Mouse (Mus musculus) layer of hippocampus, adult 18-20 months (tissue): ENCODE data around the gene Gucd1. TPM values are rescaled to one million over a fixed set of nuclear protein-coding genes. Genes with fewer than 3 reads are reported as not detected.
"Not testable (repeated sequence)": the region's sequence is repeated elsewhere in the genome, so short reads cannot be mapped to it uniquely, and the experiment has no call there.

ENCODE experiments used
- DNase-seq, 2 experiments: peaks; one replicate each; pipeline ENCODE4 v3.0.0; 2022; ENCODE audit warnings: low spot score in 2 of 2
- total RNA-seq, 2 experiments: library from RNA; stranded (reverse); gene quantifications; 2 replicates each; pipeline ENCODE4 v1.2.3; 2021

Gene Gucd1
- total RNA-seq, 2 experiments from 2014 or later: 12.8 TPM

DNA sequence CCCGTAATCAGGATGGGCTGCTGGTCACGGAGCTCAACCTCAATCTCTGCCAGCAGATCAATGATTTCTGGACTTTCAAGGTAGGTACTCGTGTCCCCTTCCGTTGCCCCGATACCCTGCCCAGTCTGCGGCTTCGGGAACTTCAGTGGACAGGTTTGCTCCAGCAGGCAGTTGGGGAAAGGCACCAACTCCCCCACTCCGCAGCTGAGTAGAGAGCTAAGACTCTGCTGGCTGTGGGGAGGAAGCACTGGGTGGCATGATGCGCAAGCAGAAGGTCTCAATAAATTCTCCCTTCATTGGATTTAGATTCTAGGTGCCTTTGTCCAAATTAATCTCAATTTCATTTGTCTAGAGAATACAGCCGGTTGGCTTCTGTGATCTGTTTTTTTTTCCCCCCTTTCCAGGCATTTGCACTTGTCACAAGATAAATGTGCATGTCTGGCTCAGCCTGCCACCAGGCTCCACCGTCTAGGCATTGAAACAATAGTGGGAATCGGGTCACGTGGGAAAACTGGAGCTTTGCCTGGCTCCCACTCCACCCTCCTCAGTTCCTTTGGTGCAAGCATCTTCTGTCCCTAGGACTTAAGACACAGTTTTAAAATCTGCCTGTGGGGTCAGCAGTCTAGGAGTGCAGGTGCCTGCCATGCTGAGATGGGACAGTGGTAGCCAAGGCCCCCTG lies 79.5 kb downstream of the Gucd1 start:
- DNase-seq: peak in 1 of 2 experiments; percentile 61

DNA sequence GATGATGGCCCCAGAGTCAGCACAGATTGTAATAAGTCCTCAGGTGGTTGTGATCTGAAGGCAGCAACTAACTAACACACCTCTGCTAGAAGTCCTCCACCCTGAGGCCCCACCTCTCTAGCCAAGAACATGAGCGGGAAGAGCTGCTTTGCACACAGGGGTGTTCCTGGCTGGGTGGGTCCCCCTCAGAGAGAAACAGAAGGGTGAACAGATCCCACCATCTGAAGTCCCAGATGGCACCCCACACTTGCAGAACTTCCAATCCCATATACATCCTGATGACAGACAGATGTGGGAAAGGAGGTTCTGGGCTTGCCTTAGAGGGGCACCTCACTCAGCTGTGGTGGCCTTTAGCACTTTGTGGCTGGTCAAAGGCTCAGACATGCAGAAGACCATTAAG lies 80.5 kb downstream of the Gucd1 start:
- DNase-seq: peak; percentile 32 to 34

DNA sequence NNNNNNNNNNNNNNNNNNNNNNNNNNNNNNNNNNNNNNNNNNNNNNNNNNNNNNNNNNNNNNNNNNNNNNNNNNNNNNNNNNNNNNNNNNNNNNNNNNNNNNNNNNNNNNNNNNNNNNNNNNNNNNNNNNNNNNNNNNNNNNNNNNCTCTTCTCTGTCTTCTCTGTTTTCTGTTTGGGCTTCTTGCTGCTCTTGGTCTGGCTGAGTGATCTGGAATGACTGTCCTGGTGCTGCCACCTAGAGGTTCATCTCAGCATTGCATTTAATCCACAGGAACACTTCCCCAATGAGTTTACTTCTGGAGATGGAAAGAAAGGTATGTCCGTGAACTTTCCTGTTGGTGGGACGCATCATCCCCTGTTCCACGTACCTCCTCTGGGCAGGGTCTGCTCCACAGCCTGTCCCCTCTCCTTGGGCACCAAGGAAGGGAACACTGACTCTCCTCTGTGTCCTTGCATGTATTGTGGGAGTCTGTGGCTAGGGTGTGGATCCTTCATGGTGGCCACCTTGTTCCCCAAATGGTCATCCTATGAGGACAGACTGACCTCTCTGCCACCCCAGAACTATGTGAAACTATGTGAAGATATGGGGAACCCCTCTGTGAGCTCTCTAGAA lies 81.1 kb downstream of the Gucd1 start:
- peak; percentile 75 to 95 for DNase-seq

DNA sequence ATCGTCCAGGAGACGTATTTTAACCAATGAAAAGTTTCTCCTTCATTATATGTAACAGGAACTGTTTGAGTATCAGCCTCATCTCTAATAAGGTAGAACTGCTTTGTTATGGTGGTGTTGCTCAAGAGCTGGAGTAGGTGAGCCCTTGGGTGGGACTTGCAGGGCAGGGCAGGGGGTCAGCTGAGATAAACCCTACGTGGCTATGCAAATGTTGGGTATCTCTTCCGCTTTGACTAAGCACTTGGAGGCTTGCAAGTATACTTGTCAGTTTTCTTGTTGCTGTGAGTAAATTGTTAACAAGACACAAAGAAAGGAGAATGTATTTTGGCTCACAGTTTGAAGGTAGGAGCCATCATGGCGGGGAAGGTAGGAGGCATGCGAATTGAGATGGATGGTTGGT lies 87.1 kb downstream of the Gucd1 start:
- no peak for DNase-seq

DNA sequence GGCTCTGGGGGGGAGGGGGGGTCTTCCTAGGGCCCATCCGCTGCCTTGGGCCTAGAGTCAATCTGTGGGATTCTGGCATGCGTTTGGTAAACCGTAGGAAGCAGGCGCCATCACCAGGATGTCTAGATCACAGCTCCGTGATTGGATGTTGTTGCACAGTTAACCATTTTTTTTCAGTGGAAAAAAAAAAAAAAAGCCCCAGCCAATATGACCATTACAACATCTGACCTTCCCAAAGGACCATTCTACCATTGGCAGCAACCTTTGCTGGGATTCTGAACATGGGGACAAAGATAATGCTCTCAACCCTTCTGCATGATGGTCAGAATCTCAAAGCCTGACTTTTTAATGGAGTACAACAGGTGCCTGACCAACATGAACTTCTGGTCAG lies 87.6 kb downstream of the Gucd1 start:
- DNase-seq: no peak

DNA sequence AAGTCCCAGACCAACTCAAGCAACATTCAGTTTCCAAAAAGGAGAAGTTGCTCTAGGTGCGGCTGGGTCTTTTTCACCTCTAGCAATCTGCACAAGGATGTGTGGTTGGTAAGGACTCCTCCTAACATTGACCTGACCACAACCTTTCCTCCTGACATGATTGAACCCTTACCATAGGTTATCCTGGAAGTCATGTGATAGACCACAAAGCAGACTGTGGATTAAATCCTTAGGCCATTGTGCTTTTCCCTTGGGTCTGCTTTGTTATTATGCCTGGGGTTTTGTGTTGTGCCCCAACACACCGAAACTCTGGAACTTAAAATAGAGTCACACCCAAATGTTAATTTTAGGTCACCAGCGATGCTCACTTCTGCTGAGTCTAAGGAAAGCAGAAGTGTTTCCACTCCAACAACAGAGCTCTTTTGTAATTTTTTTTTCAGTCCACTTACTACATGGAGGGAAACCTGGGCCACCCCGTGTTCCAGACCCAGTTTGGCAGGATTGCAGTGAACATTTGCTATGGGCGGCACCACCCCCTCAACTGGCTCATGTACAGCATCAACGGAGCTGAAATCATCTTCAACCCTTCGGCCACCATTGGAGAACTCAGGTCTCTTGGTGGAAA lies 88.1 kb downstream of the Gucd1 start:
- DNase-seq: peak; percentile 51 to 80

DNA sequence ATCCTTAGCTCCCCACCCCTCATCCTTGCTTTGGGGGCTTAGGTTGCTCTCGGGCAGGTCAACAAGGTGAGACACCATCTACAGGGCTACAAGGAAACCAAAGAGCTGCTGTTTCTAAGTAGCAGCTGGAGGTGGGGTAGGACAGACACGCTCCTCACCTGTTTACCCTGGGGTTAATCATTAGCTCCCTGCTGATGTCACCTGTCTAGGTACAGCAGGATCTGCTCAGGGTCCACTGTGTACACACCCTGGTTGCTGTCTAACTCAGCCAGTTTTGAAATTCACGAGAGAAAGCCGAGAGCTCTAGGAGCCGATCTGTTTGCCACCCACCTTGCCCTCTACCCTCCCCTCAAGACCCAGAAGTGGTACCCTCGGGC lies 88.8 kb downstream of the Gucd1 start:
- no peak for DNase-seq

DNA sequence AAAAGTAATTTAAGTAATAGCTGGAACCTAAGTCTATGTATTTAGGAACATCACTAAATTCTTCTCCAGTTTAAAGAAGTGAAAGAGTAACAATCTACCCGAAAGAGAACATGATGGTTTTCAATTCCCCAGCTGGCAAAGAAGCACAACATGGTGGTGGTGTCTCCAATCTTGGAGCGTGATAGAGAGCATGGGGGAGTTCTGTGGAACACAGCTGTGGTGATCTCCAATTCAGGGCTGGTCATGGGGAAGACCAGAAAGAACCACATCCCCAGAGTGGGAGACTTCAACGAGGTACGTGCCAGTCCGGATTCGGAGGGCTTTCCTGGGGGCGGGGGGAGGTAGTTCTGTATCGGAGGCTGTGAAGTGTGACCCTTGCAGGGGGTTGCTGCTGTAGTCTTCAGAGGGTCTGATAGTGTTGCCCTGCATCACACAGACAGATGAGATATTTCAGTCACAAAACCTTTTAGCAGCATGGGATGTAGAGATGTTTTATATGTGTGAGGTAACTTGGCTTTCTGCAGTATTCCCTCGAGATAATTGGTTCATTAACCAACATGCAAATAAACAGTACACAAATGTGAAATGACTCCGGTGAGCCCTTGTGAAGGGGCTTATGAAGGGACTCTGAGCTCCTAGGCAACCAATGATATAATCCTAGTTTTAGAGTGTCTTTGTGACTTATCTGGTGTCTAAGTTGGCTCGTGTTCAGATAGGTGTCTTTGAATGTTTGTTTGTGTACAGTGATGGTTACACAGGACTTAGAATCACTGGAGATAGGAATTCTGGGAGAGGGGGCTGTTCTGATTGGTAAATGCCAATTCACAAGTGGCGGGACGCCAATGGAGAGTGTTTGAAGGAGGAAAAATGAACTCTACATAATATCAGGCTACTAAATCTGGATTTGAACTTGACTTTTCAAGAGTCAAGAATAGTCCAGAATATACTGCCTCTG lies 89.4 kb downstream of the Gucd1 start:
- DNase-seq: no peak

DNA sequence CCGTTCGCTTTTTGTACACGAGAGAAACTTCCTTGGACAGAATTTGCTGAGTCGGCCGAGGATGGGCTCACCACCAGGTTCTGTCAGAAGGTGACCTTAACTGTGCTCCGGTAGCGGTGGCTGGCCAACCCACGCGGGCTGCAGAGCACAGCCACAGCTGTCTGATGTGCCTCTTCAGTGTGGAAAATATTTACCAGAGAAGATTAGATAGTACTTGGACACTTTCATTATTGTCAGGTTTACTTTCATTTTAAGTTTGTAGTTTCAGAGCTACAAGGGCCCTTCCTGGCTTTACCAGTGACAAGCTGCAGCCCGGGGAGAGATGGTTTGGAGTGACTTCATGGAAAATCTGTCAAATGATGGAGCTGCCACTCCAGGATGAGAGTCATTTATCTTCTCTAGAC lies 93.3 kb downstream of the Gucd1 start:
- no peak for DNase-seq

DNA sequence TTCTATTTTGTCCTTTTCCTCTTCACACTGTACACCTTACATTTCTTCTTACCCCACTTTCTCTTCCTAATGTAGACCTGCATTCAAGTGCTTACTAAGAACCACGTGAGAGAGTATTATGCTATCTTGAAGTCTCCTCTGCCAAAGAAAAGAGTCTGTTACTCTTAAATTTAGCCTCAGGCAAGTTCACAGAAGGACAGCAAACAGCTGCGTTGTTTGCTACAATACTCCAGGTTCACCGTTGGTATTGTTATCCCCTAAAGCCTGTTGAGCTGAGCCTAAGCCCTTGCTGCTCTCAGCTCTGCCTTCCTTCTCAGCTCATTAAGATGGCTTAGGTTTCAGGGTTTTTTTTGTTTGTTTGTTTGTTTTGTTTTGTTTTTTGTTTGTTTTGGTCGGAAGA lies 99.0 kb downstream of the Gucd1 start:
- DNase-seq: no peak

DNA sequence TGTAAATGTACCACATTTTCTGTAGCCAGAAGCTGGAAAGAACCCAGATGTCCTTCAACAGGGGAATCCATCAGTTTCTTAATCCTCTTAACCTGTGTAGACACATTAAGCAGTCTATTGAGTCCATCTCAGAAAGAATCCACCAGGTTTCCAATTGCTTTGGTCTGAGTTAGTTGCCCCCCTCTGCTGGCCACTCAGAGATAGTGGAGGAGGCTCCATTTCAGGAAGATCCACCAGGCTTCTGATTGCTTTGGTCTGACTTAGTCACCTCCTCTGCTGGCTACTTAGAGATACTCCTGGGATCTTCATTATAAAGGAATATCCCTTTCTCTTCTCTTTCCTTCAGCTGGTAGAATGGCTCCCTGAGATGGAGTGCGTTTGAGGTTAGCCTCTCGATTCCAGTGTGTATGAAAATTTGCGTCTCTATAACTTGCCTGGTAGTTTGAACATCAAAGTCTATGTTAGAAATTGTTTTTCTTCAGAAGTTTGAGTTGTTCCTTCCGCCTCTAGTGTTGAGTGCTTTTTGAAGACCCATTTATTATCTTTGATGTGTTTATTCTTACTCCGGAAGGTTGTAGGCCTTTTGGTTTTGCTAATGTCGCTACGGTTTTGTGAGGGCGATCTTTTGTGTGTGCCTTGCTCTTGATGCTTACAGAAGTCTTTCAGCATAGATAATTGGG lies 100.3 kb downstream of the Gucd1 start:
- DNase-seq: no peak

DNA sequence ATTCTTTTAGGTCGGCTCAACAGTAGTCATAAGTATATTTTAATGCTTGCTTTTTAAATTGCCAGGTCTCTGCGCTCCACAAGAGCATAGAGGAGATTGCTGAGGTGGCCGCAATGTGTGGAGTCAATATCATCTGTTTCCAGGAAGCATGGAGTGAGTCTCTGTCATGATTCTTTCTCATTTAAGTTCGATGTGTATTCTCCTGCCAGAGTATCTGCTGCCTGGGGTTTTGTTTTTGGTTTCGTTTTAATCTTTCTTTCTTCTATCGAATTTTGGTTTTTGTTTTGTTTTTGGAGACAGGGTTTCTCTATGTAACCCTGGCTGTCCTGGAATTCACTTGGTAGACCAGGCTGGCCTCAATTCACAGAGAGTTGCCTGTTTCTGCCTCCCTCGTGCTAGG lies 102.8 kb downstream of the Gucd1 start:
- DNase-seq: no peak

DNA sequence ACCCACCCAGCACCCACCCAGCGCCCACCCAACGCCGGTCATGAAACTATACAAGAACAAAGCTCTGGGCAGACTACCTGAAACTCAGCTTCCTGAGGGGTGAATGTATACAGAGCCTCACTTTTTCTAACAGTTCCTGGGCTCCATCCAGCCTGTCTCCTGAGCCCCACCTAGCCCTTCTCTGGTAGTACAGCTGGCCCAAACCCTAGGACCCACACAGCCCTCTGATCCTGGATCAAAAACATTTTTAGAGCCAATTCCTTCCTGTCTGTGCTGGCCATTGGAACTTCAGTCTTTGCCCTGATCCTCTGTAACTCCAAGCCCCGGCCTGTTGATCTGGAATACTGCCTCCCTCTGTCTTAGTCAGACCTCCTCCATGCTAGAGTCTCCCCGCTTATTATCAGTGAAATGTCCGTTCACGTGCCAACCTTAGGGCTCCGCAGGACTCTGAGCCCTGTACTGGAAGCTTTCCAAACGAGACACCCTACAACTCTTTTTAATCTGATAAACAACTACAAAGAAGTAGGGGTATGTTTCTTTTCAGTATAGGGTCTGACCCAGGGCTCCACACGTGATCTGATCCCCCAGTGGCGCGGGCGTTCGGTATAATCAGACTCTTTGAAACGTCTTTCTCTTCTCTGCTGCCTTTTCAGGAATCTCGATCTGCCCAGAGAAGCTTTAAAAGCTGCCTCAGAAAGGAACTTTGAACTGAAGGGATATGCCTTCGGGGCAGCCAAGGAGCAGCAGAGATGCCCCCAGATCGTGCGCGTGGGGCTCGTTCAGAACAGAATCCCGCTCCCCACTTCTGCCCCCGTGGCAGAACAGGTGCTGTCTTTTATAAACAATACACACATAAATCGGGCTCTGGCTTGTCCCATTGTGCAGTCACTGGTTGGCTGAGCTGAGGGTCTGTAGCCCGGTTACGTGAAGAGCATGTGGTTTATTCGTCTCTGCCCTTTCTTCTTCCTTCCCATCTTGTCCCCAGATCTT lies 105.4 kb downstream of the Gucd1 start:
- DNase-seq: no peak

DNA sequence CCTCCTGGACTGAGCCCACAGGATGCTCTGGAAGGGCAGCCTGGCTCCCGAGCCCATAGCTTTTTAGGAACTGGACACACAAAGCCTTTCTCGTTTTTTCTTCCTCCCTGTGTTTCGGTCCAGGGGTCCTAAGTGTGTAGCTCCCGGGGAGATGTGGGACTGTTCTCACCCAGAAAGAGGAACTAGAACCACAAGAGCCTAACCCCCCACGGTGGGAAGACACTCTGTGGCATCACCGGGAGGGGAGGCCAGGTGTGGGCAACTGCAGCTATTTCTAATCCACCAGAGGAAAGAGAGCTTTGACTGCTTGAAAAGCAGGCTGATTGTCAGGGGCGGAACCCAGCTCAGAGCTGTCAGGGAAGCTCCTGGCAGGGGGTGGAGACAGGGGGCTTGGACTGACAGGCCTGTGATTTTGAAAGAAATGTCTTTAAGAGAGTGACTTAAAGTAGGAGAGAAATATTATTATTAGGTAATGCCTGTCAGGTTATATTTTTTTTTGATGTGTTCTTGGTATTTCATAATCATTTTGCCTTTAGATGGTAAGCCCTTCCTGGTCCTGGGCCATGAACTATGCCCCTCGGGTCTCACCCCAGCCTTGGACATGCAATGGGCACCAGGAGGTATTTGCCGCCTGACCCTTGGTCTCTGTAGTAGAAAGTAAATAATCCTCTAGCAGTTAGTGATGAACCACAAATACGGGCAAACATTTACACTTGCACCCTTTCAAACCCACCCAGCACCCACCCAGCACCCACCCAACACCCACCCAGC lies 106.2 kb downstream of the Gucd1 start:
- not testable (repeated sequence) for DNase-seq

DNA sequence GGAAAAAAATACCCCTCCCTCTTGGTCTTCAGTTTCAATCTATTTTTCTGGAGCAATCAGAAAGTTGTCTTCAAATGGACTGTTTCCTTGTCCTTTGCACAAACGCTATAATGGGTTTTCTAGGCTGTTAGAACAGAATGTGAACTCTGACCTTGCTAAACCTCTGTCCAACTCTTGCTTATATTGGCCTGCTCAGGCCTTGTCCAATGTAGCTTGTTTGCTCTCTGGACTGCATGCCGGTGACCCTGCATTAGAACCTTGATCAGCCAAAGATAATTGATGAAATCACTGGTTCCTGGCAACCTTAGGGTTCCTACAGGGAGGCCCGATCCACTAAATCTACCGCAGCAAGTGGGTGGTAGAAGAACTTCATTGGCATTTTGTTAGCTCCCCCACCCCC lies 110.0 kb downstream of the Gucd1 start:
- DNase-seq: no peak

DNA sequence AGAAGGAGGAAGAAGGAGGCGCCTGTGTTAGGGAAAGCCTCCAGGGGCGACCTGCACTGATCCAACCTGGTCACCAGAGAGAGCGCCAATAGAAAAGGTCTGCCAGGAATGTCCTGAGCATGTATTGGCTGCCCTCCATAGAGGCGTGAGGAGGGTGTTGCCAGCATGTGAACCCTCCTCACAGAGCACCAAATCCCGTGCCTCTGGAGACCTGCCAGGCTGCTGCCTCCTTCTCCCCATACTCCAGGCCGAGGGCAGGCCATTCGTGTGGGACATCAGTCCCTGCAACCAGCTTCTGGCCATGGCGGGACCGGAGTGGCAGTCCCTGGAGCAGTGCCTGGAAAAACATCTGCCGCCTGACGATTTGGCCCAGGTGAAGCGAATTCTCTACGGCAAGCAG lies 111.0 kb downstream of the Gucd1 start:
- no peak for DNase-seq

DNA sequence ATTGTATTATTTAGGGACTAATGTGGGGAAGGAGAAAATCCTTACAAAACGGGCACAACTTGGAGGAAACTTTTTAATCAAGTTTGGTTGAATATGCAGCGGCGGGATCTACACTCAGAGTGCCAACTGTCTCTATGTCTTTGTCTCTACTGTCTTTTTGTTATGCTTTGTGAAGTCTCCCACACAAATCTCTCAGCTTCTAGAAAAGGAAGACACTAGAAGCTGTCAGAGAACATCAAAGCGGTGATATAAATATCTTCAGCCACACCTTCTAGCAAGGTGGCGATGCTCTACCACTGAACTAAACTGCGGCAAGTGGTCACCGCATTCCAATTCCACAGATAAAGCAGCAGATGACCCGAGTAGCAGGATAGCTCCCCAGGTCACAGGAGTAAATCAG lies 111.9 kb downstream of the Gucd1 start:
- DNase-seq: no peak

DNA sequence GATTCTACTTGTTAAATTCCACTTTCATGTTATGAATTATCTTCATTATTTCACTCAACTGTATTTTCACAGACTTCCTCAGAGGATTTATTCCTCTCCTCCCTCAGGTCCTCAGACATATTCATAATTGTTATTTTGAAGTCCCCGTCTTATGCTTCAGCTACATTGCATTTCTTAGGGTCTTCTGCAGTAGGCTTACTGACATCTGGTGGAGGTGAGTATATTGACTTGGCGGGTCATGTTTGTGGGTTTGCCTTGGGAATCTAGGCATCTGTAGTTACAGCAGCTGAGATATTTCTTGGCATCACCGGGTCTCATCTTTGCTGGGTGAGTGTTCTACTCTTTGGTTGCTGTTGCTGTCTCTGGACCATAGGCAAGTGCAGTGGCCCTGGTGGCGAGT lies 116.8 kb downstream of the Gucd1 start, which contains the start of gene Upb1:
Gene Upb1 (plus strand): TSS at position 158 of the 400 bp plus-strand sequence.
- no peak for DNase-seq

DNA sequence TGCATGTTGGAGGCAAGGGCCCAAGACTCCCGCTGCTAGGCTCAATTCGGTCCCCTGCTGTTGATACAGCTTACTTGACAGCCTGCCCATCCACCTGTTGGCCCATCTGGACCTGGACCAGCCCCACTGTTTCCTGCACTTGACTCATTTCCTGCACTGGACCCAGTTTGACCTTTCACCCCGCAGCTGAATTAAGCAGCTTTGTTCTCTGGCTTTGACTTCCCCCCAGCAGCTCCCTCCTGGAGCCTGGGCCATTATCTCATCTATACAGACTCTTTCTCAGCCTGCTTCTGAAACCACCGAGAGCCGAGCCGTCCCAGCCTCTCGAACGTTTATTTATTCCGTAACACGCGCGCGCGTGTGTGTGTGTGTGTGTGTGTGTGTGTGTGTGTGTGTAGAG lies 120.8 kb downstream of the Gucd1 start:
- DNase-seq: no peak
